Mouse (Mus musculus): ENCODE results near the gene Lpp. TPM values are rescaled to one million over a fixed set of nuclear protein-coding genes. Genes with fewer than 3 reads are reported as not detected.
A peak's percentile ranks its signal among the peaks of the same experiment; 100 is the strongest.

The Lpp gene
- polyA plus RNA-seq, 1 experiment from 2014 or later = 42.7 TPM

DNA sequence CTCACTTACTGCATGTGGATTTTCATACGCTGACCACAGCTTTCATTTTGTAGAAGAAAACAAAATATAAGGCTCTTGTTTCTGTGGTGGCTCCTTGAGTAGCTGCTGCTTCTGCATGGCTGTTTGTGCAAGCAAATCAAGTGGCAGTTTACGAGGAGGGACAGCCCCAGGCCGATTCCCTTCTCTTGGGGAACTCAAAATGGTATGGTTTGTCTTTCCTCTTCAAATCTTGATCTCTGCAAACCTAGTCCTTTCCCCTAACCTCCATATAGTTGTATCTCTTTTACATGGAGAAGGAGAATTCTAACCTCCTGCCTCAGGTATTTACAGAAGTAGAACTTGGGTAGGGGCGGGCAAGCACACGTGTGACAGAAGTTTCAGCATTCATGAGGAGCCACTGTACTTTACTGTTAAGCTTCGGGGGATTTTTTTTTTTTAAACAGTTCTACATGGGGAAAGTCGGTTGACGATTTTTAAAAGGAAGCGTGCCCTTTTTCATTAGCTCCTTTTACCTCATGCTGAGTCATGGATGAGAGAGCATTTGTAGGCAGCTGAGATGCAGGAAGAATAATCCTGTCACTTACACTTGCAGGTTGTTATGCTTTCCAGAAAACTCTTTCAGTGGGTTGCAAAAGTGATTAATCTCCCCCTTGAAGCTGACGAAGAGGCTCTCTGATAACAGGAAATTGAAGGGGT lies 344.2 kb downstream of the Lpp start:
- no peak overlapping the region for H3K4me2 ChIP-seq (ENCODE audit: low read depth, low read length)
- no peak for ATAC-seq (ENCODE audit: low read depth)
- no peak overlapping the region for H3K4me3 ChIP-seq (ENCODE audit: low read depth, low read length)
- H3K9me3 ChIP-seq (ENCODE audit: control insufficient read depth, low read length) = no peaks in the 10 kb centered on the region
- no peaks in the 10 kb centered on the region for H3K27me3 ChIP-seq (replicated peaks; ENCODE audit: control insufficient read depth, insufficient read depth, low read length)
- H3K9ac ChIP-seq (ENCODE audit: low read depth, low read length) = no peak overlapping the region
- no peaks in the 10 kb centered on the region for H3K36me3 ChIP-seq (ENCODE audit: control insufficient read depth, insufficient read depth, low read length)
- 46% methylated on average over 10 of the region's 10 CpGs for WGBS
- DNase-seq (ENCODE audit: low spot score) = peak; percentile 17
- peaks cover 7% of the 10 kb centered on the region; the same call in 1 of the 2 replicates for H3K4me1 ChIP-seq (ENCODE audit: control insufficient read depth, insufficient read depth, low read length)
- H3K27ac ChIP-seq (replicated peaks; ENCODE audit: low read depth, low read length) = no peak overlapping the region

GRCm38 (mm10) chr16:24740714-24741113 lies 347.4 kb downstream of the Lpp start:
- H3K9ac ChIP-seq (ENCODE audit: low read depth, low read length) = no peak overlapping the region
- DNase-seq (ENCODE audit: low spot score) (no peak), ATAC-seq (ENCODE audit: low read depth) (no peak)
- 87% methylated on average over 4 of the region's 4 CpGs for WGBS
- no peak overlapping the region for H3K4me2 ChIP-seq (ENCODE audit: low read depth, low read length)
- no peak overlapping the region for H3K4me3 ChIP-seq (ENCODE audit: low read depth, low read length)
- H3K27me3 ChIP-seq (replicated peaks; ENCODE audit: control insufficient read depth, insufficient read depth, low read length) = no peaks in the 10 kb centered on the region
- no peaks in the 10 kb centered on the region for H3K36me3 ChIP-seq (ENCODE audit: control insufficient read depth, insufficient read depth, low read length)
- no peaks in the 10 kb centered on the region for H3K9me3 ChIP-seq (ENCODE audit: control insufficient read depth, low read length)
- H3K27ac ChIP-seq (replicated peaks; ENCODE audit: low read depth, low read length) = no peak overlapping the region
- H3K4me1 ChIP-seq (ENCODE audit: control insufficient read depth, insufficient read depth, low read length) = 0 out of 2 replicates have a peak, but pooled peaks cover 4% of the 10 kb centered on the region

- DNase-seq (ENCODE audit: low spot score) (no peak), ATAC-seq (ENCODE audit: low read depth) (no peak)
- Histone ChIP-seq H3K9me3 (ENCODE audit: control insufficient read depth, low read length) (no peaks in the 10 kb centered on the region), H3K27me3 (replicated peaks; ENCODE audit: control insufficient read depth, insufficient read depth, low read length) (no peaks in the 10 kb centered on the region), H3K4me3 (ENCODE audit: low read depth, low read length) (no peak overlapping the region), H3K4me2 (ENCODE audit: low read depth, low read length) (no peak overlapping the region), H3K4me1 (ENCODE audit: control insufficient read depth, insufficient read depth, low read length) (no peaks in the 10 kb centered on the region), H3K9ac (ENCODE audit: low read depth, low read length) (no peak overlapping the region), H3K36me3 (ENCODE audit: control insufficient read depth, insufficient read depth, low read length) (no peaks in the 10 kb centered on the region), H3K27ac (replicated peaks; ENCODE audit: low read depth, low read length) (no peak overlapping the region)
Observed at GRCm38 (mm10) chr16:24749816-24750215, 356.5 kb downstream of the Lpp start.

DNA sequence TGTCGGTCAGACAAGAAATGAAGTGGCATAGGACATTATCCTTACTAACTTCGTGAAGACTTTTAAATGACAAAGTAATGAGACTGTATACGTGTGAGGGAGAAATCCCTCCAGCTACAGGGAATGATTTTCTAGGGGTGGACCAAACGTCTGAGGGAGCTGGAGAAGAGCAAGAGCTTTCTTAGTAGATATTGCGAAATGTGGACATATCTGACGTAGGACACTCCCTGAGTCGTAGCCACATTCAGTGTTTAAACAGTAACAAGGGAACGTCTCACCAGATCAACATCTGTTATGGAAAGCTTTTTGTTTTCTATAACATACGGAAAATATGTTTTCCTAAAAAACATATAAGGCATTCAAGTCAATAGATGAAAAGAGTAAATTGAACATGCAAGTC lies 362.8 kb downstream of the Lpp start:
- no peak overlapping the region for H3K4me3 ChIP-seq (ENCODE audit: low read depth, low read length)
- H3K4me1 ChIP-seq (ENCODE audit: control insufficient read depth, insufficient read depth, low read length) = no peaks in the 10 kb centered on the region
- H3K4me2 ChIP-seq (ENCODE audit: low read depth, low read length) = no peak overlapping the region
- H3K9me3 ChIP-seq (ENCODE audit: control insufficient read depth, low read length) = no peaks in the 10 kb centered on the region
- 85% methylated on average over 9 of the region's 9 CpGs for WGBS
- no peak for ATAC-seq (ENCODE audit: low read depth)
- DNase-seq (ENCODE audit: low spot score) = no peak
- no peaks in the 10 kb centered on the region for H3K36me3 ChIP-seq (ENCODE audit: control insufficient read depth, insufficient read depth, low read length)
- H3K27ac ChIP-seq (replicated peaks; ENCODE audit: low read depth, low read length) = no peak overlapping the region
- H3K27me3 ChIP-seq (replicated peaks; ENCODE audit: control insufficient read depth, insufficient read depth, low read length) = no peaks in the 10 kb centered on the region
- no peak overlapping the region for H3K9ac ChIP-seq (ENCODE audit: low read depth, low read length)

- Histone ChIP-seq H3K4me3 (ENCODE audit: low read depth, low read length) (no peak overlapping the region), H3K4me1 (ENCODE audit: control insufficient read depth, insufficient read depth, low read length) (0 out of 2 replicates have a peak, but pooled peaks cover 3% of the 10 kb centered on the region), H3K9ac (ENCODE audit: low read depth, low read length) (no peak overlapping the region), H3K27me3 (replicated peaks; ENCODE audit: control insufficient read depth, insufficient read depth, low read length) (no peaks in the 10 kb centered on the region), H3K9me3 (ENCODE audit: control insufficient read depth, low read length) (no peaks in the 10 kb centered on the region), H3K36me3 (ENCODE audit: control insufficient read depth, insufficient read depth, low read length) (peaks cover 12% of the 10 kb centered on the region), H3K27ac (replicated peaks; ENCODE audit: low read depth, low read length) (no peak overlapping the region), H3K4me2 (ENCODE audit: low read depth, low read length) (no peak overlapping the region)
- DNase-seq (ENCODE audit: low spot score) (no peak), ATAC-seq (ENCODE audit: low read depth) (no peak)
- 89% methylated on average over 3 of the region's 3 CpGs for WGBS
Observed at GRCm38 (mm10) chr16:24766051-24766450, 372.7 kb downstream of the Lpp start.

- H3K9me3 ChIP-seq (ENCODE audit: control insufficient read depth, low read length) = no peaks in the 10 kb centered on the region
- H3K4me3 ChIP-seq (ENCODE audit: low read depth, low read length) = no peak overlapping the region
- H3K4me2 ChIP-seq (ENCODE audit: low read depth, low read length) = no peak overlapping the region
- peaks cover 10% of the 10 kb centered on the region for H3K36me3 ChIP-seq (ENCODE audit: control insufficient read depth, insufficient read depth, low read length)
- H3K27ac ChIP-seq (replicated peaks; ENCODE audit: low read depth, low read length) = no peak overlapping the region
- 68% methylated on average over 2 of the region's 2 CpGs for WGBS
- H3K4me1 ChIP-seq (ENCODE audit: control insufficient read depth, insufficient read depth, low read length) = 0 out of 2 replicates have a peak, but pooled peaks cover 3% of the 10 kb centered on the region
- ATAC-seq (ENCODE audit: low read depth) = no peak
- no peaks in the 10 kb centered on the region for H3K27me3 ChIP-seq (replicated peaks; ENCODE audit: control insufficient read depth, insufficient read depth, low read length)
- DNase-seq (ENCODE audit: low spot score) = no peak
- H3K9ac ChIP-seq (ENCODE audit: low read depth, low read length) = no peak overlapping the region
Observed at GRCm38 (mm10) chr16:24766596-24766995, 373.3 kb downstream of the Lpp start.

- Histone ChIP-seq H3K36me3 (ENCODE audit: control insufficient read depth, insufficient read depth, low read length) (no peaks in the 10 kb centered on the region), H3K4me1 (ENCODE audit: control insufficient read depth, insufficient read depth, low read length) (no peaks in the 10 kb centered on the region), H3K4me2 (ENCODE audit: low read depth, low read length) (no peak overlapping the region), H3K9ac (ENCODE audit: low read depth, low read length) (no peak overlapping the region), H3K27ac (replicated peaks; ENCODE audit: low read depth, low read length) (no peak overlapping the region), H3K9me3 (ENCODE audit: control insufficient read depth, low read length) (no peaks in the 10 kb centered on the region), H3K27me3 (replicated peaks; ENCODE audit: control insufficient read depth, insufficient read depth, low read length) (no peaks in the 10 kb centered on the region), H3K4me3 (ENCODE audit: low read depth, low read length) (no peak overlapping the region)
- 83% methylated on average over 2 of the region's 2 CpGs for WGBS
- ATAC-seq (ENCODE audit: low read depth) (no peak), DNase-seq (ENCODE audit: low spot score) (no peak)
Observed at GRCm38 (mm10) chr16:24777053-24777452, 383.7 kb downstream of the Lpp start.

DNA sequence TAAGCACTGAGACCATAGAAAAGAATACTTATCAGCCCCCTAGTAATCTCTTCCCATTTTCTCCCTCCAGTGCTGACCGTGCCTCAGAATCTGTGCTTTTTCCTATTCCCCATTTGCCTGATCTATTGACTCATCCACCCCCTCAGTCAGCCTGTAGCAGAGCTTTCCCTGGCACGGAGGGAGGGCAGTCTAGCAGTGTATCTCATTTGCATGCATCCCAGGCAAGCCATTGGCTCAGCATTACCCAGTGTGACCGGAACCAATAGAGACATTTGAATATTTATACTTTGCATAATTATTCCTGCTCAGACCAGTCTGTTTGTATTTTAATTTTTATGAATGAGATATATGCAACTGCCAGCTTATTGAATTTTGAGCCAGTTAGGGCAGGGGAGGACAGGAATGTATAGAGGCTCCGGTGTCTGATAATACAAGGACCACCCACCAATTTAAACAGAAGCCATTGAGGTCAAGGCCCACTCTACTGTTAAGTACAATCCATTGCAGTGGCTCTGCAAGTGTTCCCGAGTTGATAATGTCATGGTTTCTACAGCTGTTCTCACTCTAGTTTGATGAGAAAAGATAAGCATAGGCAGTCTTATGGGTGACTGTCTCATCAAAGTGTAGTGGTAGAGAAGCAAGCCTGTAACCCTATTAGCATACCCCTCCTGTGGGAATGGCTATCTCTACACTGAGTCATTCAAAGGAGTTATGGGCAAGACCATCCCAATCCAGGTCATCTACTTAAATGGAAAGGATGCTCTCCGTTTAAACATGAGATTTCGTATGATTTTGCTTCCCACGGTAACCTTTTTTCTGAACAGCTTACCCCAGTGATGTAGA lies 385.3 kb downstream of the Lpp start:
- Histone ChIP-seq H3K27me3 (replicated peaks; ENCODE audit: control insufficient read depth, insufficient read depth, low read length) (no peaks in the 10 kb centered on the region), H3K27ac (replicated peaks; ENCODE audit: low read depth, low read length) (no peak overlapping the region), H3K9ac (ENCODE audit: low read depth, low read length) (no peak overlapping the region), H3K36me3 (ENCODE audit: control insufficient read depth, insufficient read depth, low read length) (no peaks in the 10 kb centered on the region), H3K9me3 (ENCODE audit: control insufficient read depth, low read length) (no peaks in the 10 kb centered on the region), H3K4me2 (ENCODE audit: low read depth, low read length) (no peak overlapping the region), H3K4me3 (ENCODE audit: low read depth, low read length) (no peak overlapping the region), H3K4me1 (ENCODE audit: control insufficient read depth, insufficient read depth, low read length) (no peaks in the 10 kb centered on the region)
- 80% methylated on average over 8 of the region's 8 CpGs for WGBS
- no peak for ATAC-seq (ENCODE audit: low read depth)
- DNase-seq (ENCODE audit: low spot score) = no peak

All from embryonic facial prominence, embryonic 14.5 days (tissue).